Mouse (Mus musculus) midbrain, embryonic 11.5 days (tissue): ENCODE results near the gene Sowaha. TPM values are rescaled to one million over a fixed set of nuclear protein-coding genes. Genes with fewer than 3 reads are reported as not detected.

Experiments
- ATAC-seq: fragments of 200-750 bp; cut with Nextera tagmentation; 2 replicates; pipeline ENCODE4 v1.8.0; 2017; ENCODE audit warnings: moderate TSS enrichment, moderate library complexity; ENCODE audit not compliant: low FRiP score
- DNase-seq: peaks from one replicate; pipeline ENCODE4 v3.0.0; 2015; ENCODE audit warnings: low spot score; ENCODE audit errors: missing footprints
- H3K27ac ChIP-seq: fragments of 300-500 bp; sonication (generic); 2 replicates; pipeline ENCODE4 v1.5.1; 2014; ENCODE audit warnings: low read depth, low read length
- H3K27me3 ChIP-seq: fragments of 300-500 bp; sonication (generic); 2 replicates; pipeline ENCODE4 v1.6.1; 2014; ENCODE audit warnings: mild to moderate bottlenecking, low read length, moderate library complexity, mixed read lengths; ENCODE audit not compliant: control insufficient read depth, insufficient read depth
- H3K36me3 ChIP-seq: fragments of 300-500 bp; sonication (generic); 2 replicates; pipeline ENCODE4 v1.6.1; 2014; ENCODE audit warnings: mild to moderate bottlenecking, low read length, moderate library complexity, mixed read lengths; ENCODE audit not compliant: control insufficient read depth, insufficient read depth
- H3K4me1 ChIP-seq: fragments of 300-500 bp; sonication (generic); 2 replicates; pipeline ENCODE4 v1.6.1; 2014; ENCODE audit warnings: low read length; ENCODE audit not compliant: control insufficient read depth, insufficient read depth
- H3K4me2 ChIP-seq: fragments of 300-500 bp; sonication (generic); 2 replicates; pipeline ENCODE4 v1.6.1; 2014; ENCODE audit warnings: mild to moderate bottlenecking, moderate library complexity
- H3K4me3 ChIP-seq: fragments of 300-500 bp; sonication (generic); 2 replicates; pipeline ENCODE4 v1.5.1; 2014; ENCODE audit warnings: low read depth, low read length
- H3K9ac ChIP-seq: fragments of 300-500 bp; sonication (generic); 2 replicates; pipeline ENCODE4 v1.6.1; 2014; ENCODE audit warnings: low read length
- H3K9me3 ChIP-seq: fragments of 300-500 bp; sonication (generic); 2 replicates; pipeline ENCODE4 v1.6.1; 2016; ENCODE audit warnings: low read length; ENCODE audit not compliant: control insufficient read depth
- WGBS: fragments of 180-500 bp; shearing (Covaris S2); extraction: QIAGEN DNeasy Blood & Tissue Kit; methylation state at CpG from one replicate; pipeline ENCODE4 v1.1.7; 2014; 5-methylcytosine and 5-hydroxymethylcytosine counted together
- polyA plus RNA-seq: library from polyadenylated mRNA; unstranded; fragments of >200 nt; fragmentation: Nextera tagmentation; extraction: Ambion mirVana; gene quantifications from 2 replicates; pipeline ENCODE4 v1.2.1, GENCODE M21; 2014

The Sowaha gene
- polyA plus RNA-seq, 1 experiment from 2014 or later: 0.05 TPM

DNA sequence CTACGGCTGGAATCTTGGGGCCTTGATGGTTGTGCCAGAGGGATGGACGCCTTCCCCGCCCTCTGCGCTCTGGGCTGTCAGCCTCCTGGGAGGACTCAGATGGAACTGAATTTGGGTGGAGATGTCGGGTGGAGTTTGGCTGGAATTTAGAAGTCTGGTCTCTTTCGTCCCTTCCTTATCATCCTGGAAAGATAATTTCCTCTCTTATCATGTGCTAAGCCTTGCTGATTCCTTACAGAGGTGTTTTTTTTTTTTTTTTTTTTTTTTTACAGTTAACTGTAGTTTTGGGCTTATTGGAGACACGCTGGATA is 41.7 kb upstream of the Sowaha start:
- H3K4me2 ChIP-seq: no peak overlapping the region
- WGBS: 87% methylated on average over 7 of the region's 7 CpGs
- H3K27me3 ChIP-seq: peaks cover 7% of the 10 kb centered on the region; the same call in 1 of the 2 replicates
- no peaks in the 10 kb centered on the region for H3K9me3 ChIP-seq
- ATAC-seq (no peak), DNase-seq (no peak)
- no peak overlapping the region for H3K9ac ChIP-seq
- H3K27ac ChIP-seq: no peak overlapping the region
- H3K4me1 ChIP-seq: peaks cover 22% of the 10 kb centered on the region
- H3K4me3 ChIP-seq: no peak overlapping the region
- no peaks in the 10 kb centered on the region for H3K36me3 ChIP-seq

DNA sequence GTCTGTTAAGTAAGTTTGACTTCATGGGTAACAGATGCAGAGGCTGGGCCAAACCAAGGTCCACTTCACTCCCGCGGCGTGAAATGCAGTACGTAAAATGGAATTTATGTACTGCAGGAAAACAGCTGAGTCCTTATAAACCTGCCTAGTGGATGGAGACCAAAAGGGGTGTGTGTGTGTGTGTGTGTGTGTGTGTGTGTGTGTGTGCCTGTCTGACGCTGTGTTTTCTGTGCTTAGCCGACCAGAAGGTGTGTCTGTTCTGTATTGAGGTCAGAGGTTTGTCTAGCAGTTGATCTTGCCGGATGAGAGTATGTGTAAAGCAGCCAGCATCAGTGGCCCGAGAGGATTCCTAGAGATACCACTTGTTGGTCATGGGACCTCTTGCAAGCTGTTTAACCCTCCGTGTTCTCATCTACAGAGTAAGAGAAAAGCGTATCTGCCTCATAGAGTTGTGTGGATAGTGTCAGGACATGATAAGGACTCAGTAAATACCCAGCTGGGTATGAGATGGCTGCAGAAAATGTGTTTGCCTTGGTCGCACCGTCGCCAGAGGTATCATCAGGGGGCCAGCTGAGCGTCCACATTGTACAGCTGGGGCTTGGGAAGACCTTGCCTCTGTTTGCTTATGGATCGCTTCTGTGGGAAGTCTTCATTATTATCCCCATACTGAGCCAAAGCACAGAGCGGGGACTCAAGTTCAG is 41.2 kb upstream of the Sowaha start:
- Histone ChIP-seq H3K4me2 (peak overlapping the region; percentile 77), H3K36me3 (no peaks in the 10 kb centered on the region), H3K27ac (no peak overlapping the region), H3K9me3 (no peaks in the 10 kb centered on the region), H3K4me3 (peak overlapping the region; percentile 7; the same call in 1 of the 2 replicates), H3K9ac (peak overlapping the region; percentile 26; the same call in 1 of the 2 replicates), H3K27me3 (peaks cover 7% of the 10 kb centered on the region; the same call in 1 of the 2 replicates), H3K4me1 (peaks cover 22% of the 10 kb centered on the region)
- ATAC-seq (no peak), DNase-seq (no peak)
- 55% methylated on average over 16 of the region's 16 CpGs for WGBS

DNA sequence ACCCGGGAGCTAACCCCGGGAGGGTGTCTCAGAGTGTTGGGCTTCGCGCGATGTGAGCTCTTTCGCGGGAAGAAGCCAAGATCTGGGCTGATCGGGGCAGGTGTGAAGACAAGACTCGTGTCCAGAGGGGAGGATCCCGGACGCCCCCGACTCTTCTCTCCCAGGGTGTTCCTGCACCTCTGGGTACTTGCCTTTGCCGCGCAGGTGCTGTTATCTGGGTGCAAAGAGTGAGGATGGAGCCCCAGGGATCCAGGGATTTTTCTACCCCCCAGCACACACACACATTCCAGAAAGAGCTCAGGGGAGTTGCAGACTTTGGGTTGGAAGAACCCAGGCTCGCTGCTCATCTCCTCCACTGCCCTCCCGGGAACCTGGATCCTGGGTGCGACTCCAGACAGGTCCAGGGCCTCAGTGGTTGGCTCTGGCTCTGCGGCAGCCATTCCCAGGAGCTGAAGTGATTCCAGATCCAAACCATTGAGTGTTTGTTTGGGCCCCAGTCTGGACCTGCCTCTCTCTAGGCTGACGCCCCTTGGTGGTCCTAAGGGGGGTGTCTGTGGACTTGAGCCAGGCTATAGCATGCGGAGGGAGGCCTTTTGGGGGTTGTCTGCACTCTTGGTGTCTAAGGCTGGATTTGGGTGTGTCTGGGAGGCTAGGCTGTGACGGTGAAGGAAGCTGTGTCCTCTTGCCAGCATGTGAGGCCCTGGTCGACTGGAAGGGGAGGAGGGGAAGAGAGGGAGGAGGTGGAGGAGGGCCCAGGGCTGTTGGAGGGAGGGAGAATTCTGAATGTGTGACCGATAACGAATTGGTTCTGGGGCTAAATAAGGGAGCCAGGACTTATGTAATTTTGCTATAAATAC is 40.3 kb upstream of the Sowaha start:
- Histone ChIP-seq H3K9me3 (no peaks in the 10 kb centered on the region), H3K4me2 (peak overlapping the region; percentile 77), H3K4me1 (peaks cover 18% of the 10 kb centered on the region), H3K27ac (no peak overlapping the region), H3K9ac (peak overlapping the region; percentile 81), H3K27me3 (peaks cover 7% of the 10 kb centered on the region; the same call in 1 of the 2 replicates), H3K4me3 (peak overlapping the region; percentile 60), H3K36me3 (no peaks in the 10 kb centered on the region)
- DNase-seq: peak; percentile 93
- WGBS: 2% methylated on average over 24 of the region's 24 CpGs
- peak; percentile 45; the same call in 1 of the 2 replicates for ATAC-seq

DNA sequence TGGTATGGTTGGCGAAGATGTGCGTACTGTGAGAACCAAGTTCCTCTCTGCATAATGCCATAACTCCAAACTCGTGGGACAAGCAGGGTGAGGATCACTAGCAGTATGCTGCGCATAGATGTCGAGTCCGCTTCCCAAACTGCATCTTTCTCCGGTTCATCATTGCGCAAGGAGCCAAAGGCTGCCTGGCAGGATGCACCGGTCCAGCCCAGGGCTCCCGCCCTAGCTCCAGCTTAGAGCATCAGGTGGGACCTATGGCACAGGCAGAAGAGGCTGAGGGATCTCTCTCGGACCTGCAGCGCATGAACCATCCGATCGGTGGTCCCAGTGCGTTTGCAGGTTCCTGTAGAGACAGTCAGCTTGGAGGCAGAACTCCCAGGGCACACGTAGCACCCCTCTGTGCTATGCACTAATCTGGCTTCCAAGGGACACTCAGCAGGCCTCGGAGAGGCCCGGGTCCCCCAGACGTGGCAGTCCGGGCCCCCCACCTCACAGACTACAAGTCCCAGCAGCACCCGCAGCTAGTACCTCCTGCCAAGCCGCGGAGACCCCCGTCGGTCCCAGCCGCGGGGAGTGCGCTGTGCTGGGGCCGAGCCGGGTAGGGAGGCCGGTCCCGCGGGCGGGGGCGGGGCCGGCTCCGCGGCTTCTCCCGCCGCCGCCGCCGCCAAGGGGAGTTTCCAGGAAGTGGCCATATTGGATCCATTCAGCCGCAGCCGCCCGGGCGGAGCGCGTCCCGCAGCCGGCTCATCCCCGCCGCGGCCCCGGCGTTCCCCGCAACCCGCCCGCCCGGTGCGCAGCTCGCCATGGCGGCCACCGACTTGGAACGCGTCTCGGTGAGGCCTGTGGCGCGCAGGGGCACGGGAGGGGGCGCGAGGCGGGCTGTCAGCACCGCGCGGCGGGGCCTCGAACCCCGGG is 39.4 kb upstream of the Sowaha start, which contains the start of gene Sept8:
TSS of gene Sept8 (plus strand) at position 51 of the 915 bp plus-strand sequence.
- Histone ChIP-seq H3K27ac (no peak within 1 kb of the TSS), H3K4me3 (peak within 1 kb of the TSS; percentile 60), H3K9ac (peak within 1 kb of the TSS; percentile 81), H3K36me3 (no peaks in the 10 kb centered on the region), H3K27me3 (peaks cover 7% of the 10 kb centered on the region; the same call in 1 of the 2 replicates), H3K9me3 (no peaks in the 10 kb centered on the region), H3K4me2 (peak within 1 kb of the TSS; percentile 77), H3K4me1 (peaks cover 18% of the 10 kb centered on the region)
- ATAC-seq (peak; percentile 86), DNase-seq (peak; percentile 96)
- WGBS: 4% methylated on average over 79 of the region's 79 CpGs

DNA sequence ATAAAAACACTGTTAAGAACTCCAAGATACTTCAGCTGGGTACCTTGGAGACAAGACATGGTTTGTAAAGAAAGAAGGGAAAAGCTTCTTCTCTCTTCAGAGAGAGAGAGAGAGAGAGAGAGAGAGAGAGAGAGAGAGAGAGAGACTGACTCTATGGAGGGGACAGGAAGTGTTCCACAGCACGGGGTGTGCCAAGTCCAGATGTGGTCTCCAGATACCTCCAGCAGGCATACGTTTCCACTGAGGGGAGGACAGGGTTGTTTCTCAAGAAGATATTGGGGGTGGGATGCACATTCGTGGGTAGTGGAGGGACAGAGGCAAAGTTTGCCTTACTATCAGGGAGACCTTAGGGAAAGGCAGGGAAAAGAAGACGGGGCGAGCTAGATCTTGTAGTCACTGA is 38.7 kb upstream of the Sowaha start:
- H3K27me3 ChIP-seq: peaks cover 7% of the 10 kb centered on the region; the same call in 1 of the 2 replicates
- H3K9me3 ChIP-seq: no peaks in the 10 kb centered on the region
- peaks cover 18% of the 10 kb centered on the region for H3K4me1 ChIP-seq
- no peak overlapping the region for H3K27ac ChIP-seq
- H3K9ac ChIP-seq: no peak overlapping the region
- no peaks in the 10 kb centered on the region for H3K36me3 ChIP-seq
- H3K4me3 ChIP-seq: no peak overlapping the region
- 53% methylated on average over 5 of the region's 5 CpGs for WGBS
- H3K4me2 ChIP-seq: no peak overlapping the region
- DNase-seq (no peak), ATAC-seq (no peak)

DNA sequence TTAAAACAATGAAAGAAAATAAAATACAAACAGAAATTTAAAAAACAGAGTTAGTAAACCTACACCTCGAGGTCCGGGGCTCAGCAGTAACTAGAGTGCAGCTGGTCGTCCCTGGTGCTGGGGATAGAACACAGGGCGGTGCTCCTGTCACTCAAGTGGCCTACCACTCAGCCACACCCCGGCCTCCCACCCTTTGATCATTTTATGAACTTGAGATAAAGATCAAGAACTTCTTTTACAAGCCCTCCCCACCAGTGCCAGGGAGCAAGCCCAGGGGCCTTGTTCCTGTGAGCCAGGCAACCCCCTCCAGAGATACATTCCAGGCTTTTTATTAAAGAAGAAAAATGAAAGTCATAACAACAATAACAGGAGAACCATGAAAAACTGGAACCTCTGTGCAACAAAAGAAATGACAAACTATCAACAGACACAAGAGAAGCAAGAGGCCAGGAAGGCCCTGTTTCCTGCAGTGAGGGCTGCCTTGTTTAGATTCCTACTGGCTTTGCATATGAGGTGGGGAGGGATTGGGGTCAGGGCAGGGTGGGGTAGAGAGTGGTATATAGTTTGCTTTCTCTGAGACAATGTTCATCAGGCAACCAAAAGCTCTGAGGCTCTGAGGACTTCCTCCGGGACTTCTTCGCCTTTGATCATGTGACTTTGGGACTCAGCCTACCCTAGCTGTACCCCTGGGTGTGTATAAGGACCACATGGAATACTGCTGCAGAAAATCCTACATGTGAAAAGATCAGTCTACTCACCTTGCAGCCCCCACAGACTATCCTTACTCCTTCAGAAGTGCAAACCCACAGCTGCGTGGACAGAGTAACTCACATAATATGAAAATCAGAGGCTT is 36.9 kb upstream of the Sowaha start:
- no peak overlapping the region for H3K4me3 ChIP-seq
- peaks cover 7% of the 10 kb centered on the region; the same call in 1 of the 2 replicates for H3K27me3 ChIP-seq
- no peak overlapping the region for H3K9ac ChIP-seq
- no peak for ATAC-seq
- no peak for DNase-seq
- H3K27ac ChIP-seq: no peak overlapping the region
- peaks cover 18% of the 10 kb centered on the region for H3K4me1 ChIP-seq
- no peaks in the 10 kb centered on the region for H3K36me3 ChIP-seq
- WGBS: 63% methylated on average over 8 of the region's 8 CpGs
- no peaks in the 10 kb centered on the region for H3K9me3 ChIP-seq
- no peak overlapping the region for H3K4me2 ChIP-seq

DNA sequence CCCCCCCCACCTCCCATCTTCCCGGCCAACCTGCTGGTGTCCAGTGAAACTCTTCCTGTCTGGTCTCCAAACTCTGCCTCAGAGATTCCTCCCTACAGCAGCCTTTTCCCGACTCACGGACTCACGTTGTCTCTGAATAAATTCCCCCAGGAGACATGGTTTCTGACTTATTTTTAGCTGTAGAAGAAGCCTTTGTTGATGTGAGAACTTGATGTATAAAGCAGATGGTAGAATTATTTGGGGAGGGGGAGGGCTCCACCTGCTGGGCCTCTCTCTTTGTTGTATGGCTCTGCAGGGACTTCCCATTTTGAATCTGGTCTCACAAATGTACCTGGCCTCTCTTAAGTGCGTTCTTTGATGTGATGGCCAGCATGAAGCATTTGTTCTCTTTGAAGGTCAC is 30.3 kb upstream of the Sowaha start:
- no peak for DNase-seq
- no peak overlapping the region for H3K4me2 ChIP-seq
- WGBS: 59% methylated on average over 5 of the region's 5 CpGs
- no peak overlapping the region for H3K4me3 ChIP-seq
- no peaks in the 10 kb centered on the region for H3K27me3 ChIP-seq
- no peaks in the 10 kb centered on the region for H3K36me3 ChIP-seq
- H3K9ac ChIP-seq: no peak overlapping the region
- no peak overlapping the region for H3K27ac ChIP-seq
- no peaks in the 10 kb centered on the region for H3K4me1 ChIP-seq
- H3K9me3 ChIP-seq: no peaks in the 10 kb centered on the region
- ATAC-seq: no peak

DNA sequence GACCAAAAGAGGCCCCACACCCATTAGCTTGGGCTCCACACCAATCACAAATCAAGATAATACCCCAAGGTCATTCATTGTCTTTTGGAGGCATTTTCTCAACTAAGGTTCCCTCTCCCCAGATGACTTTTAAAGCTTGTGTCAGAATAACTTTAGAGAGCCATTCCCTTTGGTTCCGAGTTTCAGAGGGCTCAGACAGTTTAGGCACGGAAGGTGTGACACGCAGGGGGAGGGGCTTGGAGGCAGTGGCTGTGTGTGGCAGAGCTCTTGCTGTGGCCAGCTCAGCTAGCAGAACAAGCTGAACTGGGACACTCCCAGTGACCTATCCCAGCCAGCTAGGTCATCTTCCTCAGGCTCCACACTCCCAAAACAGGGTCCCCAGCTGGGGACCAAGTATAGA is 28.5 kb upstream of the Sowaha start:
- Histone ChIP-seq H3K9ac (no peak overlapping the region), H3K27ac (no peak overlapping the region), H3K36me3 (no peaks in the 10 kb centered on the region), H3K4me2 (no peak overlapping the region), H3K27me3 (no peaks in the 10 kb centered on the region), H3K4me3 (no peak overlapping the region), H3K9me3 (no peaks in the 10 kb centered on the region), H3K4me1 (no peaks in the 10 kb centered on the region)
- WGBS: 52% methylated on average over 3 of the region's 3 CpGs
- ATAC-seq (no peak), DNase-seq (no peak)
